ENCODE assay signal across 7 mouse cellular contexts in genomic region chr2:11542640-11543039, GRCm38 (mm10). TPM values are rescaled to one million over a fixed set of nuclear protein-coding genes. Genes with fewer than 3 reads are reported as not detected.
DNase-seq lines count a peak whose midpoint lies in the region; ATAC-seq lines count a peak whose summit lies in the region.

No protein-coding gene starts in this region.

- no peak overlapping the region for H3K9ac ChIP-seq in hindbrain, embryonic 15.5 days

- WGBS in hindbrain, embryonic 15.5 days, result 79% methylated on average over 1 of the region's 1 CpGs
- WGBS in midbrain, embryonic 10.5 days, result 88% methylated on average over 1 of the region's 1 CpGs

- no peak overlapping the region for H3K4me2 ChIP-seq in hindbrain, embryonic 15.5 days

- no peak overlapping the region for H3K4me3 ChIP-seq in hindbrain, embryonic 15.5 days
- no peak overlapping the region for H3K4me3 ChIP-seq in midbrain, embryonic 10.5 days

- no peaks in the 10 kb centered on the region for H3K27me3 ChIP-seq in hindbrain, embryonic 15.5 days
- H3K27me3 ChIP-seq in midbrain, embryonic 10.5 days (ENCODE audit: low read depth, poor library complexity, severe bottlenecking), result no peaks in the 10 kb centered on the region

- ATAC-seq in hindbrain, embryonic 15.5 days (ENCODE audit: low FRiP score, low read depth), result peak; percentile 51; the same call in 1 of the 2 replicates

- H3K9me3 ChIP-seq in hindbrain, embryonic 15.5 days, result no peaks in the 10 kb centered on the region
- H3K9me3 ChIP-seq in midbrain, embryonic 10.5 days (replicated peaks), result no peaks in the 10 kb centered on the region

- H3K27ac ChIP-seq in hindbrain, embryonic 15.5 days (replicated peaks), result no peak overlapping the region
- H3K27ac ChIP-seq in midbrain, embryonic 10.5 days (replicated peaks), result no peak overlapping the region

- DNase-seq in R1 (ENCODE audit: low read depth, low spot score), result peak; percentile 69
- peak; percentile 73 to 77 for DNase-seq in cerebellum, adult 18-20 months
- DNase-seq in forelimb bud, embryonic 11.5 days (ENCODE audit: low read depth, low spot score), result peak; percentile 46
- peak; percentile 72 to 82 for DNase-seq in left cerebral cortex, adult 18-20 months (ENCODE audit: low spot score in 2 of 2)
- DNase-seq in midbrain, embryonic 10.5 days (ENCODE audit: low spot score), result peak; percentile 41
- peak; percentile 77 for DNase-seq in right cerebral cortex, postnatal 4 days

- H3K36me3 ChIP-seq in hindbrain, embryonic 15.5 days, result no peaks in the 10 kb centered on the region
- H3K36me3 ChIP-seq in midbrain, embryonic 10.5 days, result no peaks in the 10 kb centered on the region

- H3K4me1 ChIP-seq in hindbrain, embryonic 15.5 days (replicated peaks), result no peaks in the 10 kb centered on the region
- H3K4me1 ChIP-seq in midbrain, embryonic 10.5 days, result no peaks in the 10 kb centered on the region

RNA-seq across cellular contexts. Expression of gene Pfkfb3, which starts 11.2 kb away (rescaled TPM):
- polyA plus RNA-seq in hindbrain, embryonic 15.5 days (2015; fragmentation: Nextera tagmentation; extraction: Ambion mirVana), result 32.3 and 33.7 TPM in 2 replicates
- 10 to 100 TPM; 38.1 to 42.3 TPM for total RNA-seq in left cerebral cortex, adult 18-20 months (2021)
- 13.3 TPM in 2 replicates for polyA plus RNA-seq in midbrain, embryonic 10.5 days (2016; fragmentation: Nextera tagmentation; extraction: Ambion mirVana)
